Mouse (Mus musculus): ENCODE measurements around the gene Tubgcp2. TPM values are rescaled to one million over a fixed set of nuclear protein-coding genes. Genes with fewer than 3 reads are reported as not detected.

Gene Tubgcp2
- total RNA-seq, 2 experiments from 2014 or later: 55.1 to 58.0 TPM

DNA sequence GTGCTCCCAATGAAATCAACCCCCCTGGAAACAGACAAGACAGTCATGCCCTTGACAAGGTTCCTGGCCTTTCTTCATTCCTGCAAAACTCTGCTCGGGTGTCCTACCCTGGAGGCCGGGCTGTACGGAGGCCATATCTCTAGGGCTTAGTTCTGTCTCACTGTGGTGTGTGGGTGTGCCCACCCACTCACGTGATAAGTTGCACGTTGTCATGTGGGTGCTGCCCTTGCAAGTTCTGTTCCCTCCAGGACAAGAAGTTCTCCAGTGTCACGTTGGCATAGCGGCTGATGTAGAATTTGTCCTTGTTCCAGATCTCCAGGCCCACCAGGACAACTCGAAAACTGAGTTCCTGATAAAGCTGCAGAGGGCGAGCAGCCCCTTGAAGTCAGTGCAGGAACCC is 48.2 kb downstream of the Tubgcp2 start:
- no peak for DNase-seq
- intact Hi-C loops (cut with DNase I): no loop called here

DNA sequence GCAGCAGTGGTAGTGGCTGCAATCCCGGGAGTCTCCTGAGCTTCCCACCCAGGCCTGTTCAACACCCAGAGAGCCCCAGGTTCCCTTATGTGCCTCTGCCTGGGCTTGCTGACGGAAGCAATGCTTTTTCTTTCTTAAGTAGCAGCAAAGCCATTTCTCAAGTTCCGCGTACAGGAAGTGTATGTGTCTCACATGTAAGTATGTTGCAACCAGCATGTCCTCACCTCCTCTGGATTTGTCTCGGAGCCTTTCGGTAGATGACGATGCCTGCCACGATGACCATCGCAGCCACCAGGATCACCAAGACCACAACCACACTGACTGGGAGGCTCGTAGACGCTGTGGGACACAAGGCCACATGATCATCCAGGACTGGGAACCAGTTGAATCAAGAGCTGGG is 52.0 kb downstream of the Tubgcp2 start:
- DNase-seq: no peak

DNA sequence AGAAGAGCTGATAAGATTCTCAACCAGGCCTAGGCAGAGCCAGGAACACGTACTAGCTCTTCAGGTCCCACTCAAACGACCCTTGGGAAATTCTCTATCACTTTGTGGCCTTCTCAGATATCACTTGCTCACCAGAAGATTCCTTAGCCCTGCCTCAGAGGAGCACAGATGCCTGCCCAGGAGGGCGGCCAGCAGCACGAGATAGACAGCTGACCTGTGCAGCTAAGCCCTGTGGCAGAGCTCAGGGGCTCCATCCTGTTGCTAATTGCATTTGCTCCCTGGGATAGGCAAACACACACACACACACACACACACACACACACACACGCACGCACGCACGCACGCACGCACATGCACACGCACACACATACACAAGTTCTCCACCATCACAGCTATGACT is 54.4 kb downstream of the Tubgcp2 start:
- intact Hi-C loops (cut with DNase I): no loop called here
- DNase-seq: no peak

More for the DNA sequence above, 52.0 kb downstream of the Tubgcp2 start:
- intact Hi-C loops (cut with DNase I): no loop called here

DNA sequence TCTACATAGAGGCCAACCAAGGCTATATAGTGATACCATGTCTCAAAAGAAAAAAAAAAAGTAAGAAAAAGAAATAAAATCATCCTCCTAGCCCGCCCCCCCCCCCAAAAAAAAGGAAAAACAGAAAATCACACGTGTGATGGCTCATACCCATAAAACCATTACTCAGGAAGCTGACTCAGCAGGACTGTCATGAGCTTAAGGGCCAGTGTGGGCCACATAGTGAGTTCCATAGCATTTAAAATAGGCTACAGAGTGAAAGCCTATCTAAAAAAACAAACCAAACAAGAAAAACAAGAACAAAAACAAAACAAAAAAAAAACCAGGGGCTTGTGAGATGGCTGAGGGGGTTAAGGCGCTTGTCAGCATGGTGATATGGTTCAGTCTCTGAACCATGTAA is 55.7 kb downstream of the Tubgcp2 start:
- intact Hi-C loops (cut with DNase I): no loop called here
- no peak for DNase-seq

DNA sequence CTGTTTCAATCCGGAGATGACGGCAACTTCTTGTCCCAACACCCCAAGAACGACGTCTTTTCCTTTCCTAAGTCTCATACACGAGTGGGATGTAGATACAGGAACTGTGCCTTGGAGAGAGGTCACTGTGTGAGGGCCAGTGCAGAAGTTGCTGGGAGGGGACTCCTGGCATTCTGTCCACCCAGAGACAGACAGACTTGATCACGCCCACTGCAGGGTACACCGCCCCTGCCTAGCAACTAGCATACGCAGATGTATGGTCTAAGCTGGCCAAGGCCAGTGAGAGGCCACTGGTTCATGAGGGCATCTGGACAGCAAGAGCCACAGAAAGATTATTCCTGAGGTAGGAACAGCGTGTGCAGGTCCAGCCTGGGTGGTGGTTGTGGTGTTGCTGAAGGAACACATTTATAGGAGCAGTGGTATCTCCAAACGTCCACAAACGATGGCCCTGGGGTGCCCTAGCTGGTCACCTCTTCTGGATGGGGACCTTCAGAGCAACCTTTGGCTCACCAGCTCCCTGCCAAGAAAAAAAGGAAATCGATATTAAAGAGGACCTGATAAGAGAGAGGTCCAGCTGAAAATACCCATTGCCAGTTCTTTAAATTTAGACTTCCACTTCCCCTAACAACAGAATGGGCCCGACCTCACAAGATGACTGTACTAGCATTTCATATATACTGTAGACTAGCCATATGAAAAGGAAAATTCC is 57.3 kb downstream of the Tubgcp2 start:
- intact Hi-C loops (cut with DNase I): no loop called here
- no peak for DNase-seq

DNA sequence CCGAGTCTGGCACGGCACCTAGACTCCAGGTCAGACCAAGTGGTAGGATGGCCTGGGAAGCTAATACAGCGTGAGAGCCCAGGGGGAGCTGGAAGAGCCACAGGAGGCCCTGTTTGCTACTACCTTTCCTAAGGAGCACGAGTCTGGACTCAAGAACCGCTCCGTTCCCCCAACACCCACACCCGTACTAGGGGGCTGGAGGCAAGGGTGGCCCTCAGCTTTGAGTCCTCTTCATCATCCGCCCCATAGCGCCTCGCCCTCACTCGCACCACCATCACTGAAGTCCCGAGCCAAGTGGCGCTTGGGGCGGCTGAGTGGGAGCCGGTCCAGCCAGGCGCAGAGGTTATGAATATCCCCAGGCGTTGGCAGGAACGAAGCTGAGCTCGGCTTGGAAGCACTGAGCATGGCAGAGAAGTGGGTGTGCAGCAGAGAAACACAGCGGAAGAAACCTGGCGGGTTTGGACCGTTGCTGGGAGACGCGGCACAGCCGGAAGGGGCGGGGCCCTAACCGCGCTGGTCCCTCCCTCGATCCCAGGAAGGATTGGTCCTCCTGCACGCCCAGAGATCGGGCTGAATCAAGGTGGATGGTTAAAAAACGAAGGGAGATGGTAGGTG is 58.1 kb downstream of the Tubgcp2 start, which contains the start of gene 6430531B16Rik:
Gene 6430531B16Rik, minus strand, starts transcription at position 478 of the 615 bp plus-strand sequence.
- DNase-seq: peak; percentile 86
- intact Hi-C loops (cut with DNase I): no loop called here

DNA sequence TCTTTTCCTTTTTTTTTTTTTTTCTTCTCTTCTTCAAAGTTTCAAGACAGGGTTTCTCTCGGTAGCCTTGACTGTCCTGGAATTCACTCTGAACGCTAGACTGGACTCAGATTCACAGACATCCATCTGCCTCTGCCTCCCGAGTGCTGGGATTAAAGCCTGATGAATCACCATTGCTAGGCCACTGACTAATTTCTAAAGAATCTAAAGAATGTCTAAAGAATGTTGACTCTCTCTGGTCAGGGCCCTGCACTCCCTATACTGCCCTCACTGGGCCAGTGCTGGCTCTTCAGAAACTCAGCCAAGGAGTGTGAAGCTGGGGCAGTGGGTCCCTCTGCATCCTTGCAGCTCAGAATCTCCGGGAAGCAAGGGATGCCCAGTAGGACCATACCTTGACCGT is 61.0 kb downstream of the Tubgcp2 start:
- intact Hi-C loops (cut with DNase I): no loop called here
- DNase-seq: no peak

DNA sequence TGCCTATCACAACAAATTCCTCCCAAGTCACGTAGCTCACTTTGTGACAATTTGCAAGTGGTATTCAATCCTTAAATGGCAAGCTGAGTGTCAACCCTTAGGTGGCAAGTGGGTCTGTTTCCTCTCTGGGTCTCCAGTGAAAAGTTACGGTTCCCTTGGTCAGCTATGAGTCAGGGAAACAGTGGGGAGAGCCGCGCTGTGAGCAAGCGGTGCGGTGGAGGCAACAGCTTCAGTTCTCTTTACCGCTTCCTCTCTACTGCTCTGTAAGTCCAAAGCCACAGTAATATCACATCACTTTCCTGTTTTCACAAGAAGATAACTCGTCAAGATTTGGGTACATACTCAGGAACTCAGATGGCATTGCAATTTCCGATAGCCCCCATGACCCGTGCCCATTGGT is 62.2 kb downstream of the Tubgcp2 start:
- intact Hi-C loops (cut with DNase I): no loop called here
- DNase-seq: no peak

DNA sequence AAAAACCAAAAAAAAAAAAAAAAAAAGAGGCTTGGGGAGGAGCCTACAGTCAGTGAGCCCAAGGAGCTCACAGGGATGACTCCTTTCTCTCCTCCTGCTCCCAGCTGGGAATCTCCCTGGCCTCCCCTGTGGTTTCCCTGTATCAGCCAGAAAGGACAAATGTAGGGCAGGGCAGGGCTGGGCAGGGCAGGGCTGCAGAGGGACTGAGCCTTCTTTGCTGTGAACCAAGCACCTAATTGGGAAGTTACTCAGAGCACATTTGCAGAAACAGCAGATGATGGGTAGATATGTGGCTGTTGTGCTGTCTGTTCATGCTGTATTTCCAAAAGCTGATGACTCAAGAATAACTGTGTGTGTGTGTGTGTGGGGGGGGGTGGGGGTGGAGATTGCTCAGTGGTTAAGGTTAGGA is 63.5 kb downstream of the Tubgcp2 start:
- no peak for DNase-seq
- intact Hi-C loops (cut with DNase I): no loop called here

DNA sequence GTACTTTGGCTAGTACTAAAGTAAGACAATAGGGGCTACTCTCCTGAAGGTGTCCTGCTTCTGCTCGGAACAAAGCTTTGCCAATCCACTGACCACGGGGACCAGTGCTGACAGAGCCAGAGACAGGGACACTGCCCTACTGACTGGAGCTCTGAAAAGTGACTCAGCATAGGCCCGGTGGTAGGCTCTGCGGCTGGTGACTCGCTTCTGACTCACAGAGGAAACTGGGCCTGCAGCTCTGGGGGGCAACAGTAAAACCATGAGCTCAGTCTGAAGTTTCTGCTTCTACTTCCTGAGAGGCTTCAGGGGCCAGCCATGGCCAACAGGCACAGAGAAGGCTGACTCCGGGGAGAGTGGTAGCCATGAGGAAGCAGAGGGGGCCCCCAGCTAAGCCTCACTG is 65.0 kb downstream of the Tubgcp2 start:
- intact Hi-C loops (cut with DNase I): no loop called here
- no peak for DNase-seq

DNA sequence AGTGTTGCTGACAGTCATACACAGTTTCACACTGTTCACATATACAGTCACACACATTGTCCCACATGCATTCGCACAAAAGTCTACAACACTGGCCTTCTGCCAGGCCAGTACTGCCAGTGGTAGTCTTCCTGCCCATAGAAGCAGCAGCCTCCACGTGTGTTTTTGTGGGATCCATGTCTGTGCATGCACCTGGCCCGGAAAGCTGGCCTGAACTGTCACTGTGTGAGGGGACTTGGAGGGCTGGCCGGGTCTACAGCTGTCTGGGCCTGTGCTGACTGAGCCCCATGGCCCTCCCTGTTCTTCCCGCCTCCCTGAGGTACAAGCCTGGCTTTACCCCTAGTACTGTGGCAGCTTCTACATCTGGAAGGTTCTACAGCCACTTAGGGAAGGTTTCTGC is 65.5 kb downstream of the Tubgcp2 start:
- DNase-seq: no peak
- intact Hi-C loops (cut with DNase I): no loop called here

DNA sequence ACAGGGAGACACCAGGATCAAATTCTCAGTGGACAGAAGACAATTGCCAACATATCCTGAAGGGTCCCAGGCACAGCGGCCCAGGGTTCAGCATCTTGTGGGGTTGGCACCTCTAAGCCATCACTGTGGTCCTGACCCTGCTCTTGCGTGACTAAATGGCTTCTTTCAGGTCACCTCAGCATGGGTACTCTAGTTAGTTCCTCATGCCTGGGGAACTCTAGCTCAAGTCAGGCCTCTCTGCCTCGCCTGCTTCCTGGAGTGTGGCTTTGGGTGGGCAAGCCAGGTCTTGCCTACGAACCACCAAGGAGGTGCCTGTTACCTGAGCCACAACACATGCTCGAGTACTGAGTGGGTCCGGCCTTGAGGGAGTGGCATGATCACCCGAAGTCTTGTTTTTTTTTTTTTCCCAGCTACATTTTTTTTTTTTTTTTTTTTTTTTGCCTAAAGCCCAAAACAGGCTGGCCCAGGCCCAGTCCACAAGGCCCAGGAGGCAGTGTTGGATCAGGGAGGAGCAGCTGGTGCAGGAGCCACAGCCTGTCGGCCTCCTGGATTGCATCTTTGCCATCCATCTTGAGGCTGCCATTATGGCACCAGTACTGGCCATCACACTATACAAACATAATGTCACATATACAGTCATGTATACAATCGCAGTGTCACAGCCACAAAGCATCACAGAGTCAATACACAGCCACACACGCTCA is 66.1 kb downstream of the Tubgcp2 start:
- intact Hi-C loops (cut with DNase I): no loop called here

DNA sequence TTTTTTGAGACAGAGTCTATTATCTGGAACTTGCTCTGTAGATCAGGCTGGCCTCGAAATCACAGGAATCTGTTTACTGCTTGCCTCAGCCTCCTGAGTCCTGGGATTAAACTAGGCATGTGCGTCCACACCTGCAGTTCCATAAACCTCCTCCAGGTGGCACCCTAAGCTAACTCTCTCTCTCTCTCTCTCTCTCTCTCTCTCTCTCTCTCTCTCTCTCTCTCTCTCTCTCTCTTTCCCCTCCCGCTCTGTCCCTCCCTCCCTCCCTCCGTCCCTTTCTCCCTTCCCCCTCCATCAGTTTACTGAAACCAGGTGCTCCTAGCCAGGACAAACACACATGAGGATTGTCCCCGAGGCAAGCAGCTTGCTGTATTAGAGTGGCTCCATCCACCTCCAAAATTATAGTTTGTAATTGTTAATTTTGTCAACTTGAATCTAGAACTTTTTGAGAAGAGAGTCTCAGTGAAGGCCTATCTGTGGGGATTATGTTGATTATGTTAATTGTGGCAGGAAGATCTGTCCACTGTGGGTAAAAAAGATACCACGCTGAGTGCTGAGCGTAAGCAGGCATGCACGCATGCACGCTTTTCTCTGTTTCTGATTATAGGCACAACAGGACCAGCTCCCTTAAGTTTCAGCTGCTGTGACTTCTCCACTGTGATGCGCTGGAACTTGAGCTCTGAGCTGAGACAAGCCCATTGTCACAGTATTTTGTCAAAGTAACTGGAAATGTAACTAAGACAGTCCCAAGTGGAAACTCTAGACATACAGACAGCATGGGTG is 66.9 kb downstream of the Tubgcp2 start:
- peak; percentile 89 for DNase-seq
- intact Hi-C loops (cut with DNase I): no loop called here

More for the DNA sequence above, 66.1 kb downstream of the Tubgcp2 start:
- no peak for DNase-seq

DNA sequence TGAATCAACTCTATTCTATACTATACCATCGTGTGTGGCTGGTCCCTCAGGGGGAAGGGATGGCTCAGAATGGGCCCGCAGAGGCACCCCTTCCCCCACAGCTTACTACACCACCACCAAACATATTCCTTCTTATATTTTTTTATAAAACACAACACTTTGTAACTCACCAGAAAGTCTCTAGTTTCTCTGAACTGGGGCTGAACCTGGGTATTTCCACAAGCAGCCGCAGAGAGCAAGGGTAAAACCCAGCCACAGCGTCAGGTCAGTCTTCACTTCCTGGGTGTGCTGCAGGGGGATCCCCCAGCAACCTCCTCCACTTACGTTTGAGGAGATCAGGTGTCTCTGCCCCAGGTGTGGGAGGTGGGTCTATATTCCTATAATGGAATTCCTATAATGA is 68.0 kb downstream of the Tubgcp2 start:
- intact Hi-C loops (cut with DNase I): no loop called here
- DNase-seq: no peak

DNA sequence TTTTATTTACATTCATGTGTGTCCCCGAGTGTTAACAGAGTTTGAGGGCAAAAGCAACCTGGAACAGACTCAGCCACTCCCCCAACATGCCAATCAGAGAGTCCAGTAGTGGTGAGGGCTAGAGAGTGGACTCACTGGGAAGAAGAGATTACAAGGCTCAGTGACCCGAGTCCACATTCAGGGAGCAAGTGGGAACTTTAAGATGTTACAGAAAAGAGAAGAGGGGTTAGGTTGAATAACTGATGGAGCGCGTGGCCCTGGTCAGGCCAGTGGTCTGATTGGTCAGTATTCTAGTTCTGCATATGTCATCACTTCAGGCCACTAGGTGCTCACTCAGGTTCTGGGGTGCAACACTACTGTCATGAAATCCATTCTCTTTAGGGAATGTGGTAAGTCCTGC is 69.3 kb downstream of the Tubgcp2 start:
- no peak for DNase-seq
- intact Hi-C loops (cut with DNase I): no loop called here

DNA sequence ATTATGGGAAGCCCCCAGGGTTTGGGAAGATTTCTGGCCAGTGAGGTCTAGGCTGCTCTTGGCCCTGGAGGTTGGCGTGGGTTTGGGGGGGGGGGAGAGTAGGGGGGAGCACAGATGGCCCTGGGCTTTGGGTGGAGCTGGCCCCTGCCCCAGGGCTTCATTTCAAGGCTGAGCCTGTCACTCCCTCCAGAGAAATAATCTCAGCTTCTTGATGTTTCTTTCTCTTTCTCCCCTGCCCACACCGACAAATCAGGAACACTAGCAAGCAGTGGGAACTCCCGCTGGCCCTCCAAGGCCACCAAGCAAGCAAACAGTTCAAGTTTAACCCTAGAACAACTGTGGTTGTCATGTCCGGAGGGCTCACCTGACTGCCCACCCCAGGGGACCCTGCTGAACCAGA is 72.7 kb downstream of the Tubgcp2 start:
- intact Hi-C loops (cut with DNase I): no loop called here
- no peak for DNase-seq

DNA sequence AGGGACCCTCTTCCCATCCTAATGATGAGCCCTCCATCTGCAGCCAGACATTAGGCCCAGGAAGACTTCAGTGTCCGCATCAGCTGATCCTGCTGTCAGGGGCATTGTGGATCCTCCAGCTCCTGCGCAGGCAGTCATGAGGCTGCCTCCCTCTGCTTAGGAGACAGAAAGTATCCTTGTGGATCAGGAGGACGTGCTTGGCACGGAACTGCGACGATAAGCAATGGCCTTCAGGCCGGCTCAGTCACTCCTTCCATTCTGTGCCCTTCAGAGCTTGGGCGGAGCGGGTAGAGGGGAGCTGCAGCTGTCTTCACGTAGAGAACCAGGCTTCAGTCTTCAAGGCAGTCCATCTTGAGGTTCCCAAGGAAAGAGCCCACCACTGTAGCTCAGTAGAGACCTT is 75.3 kb downstream of the Tubgcp2 start:
- intact Hi-C loops (cut with DNase I): no loop called here
- DNase-seq: no peak

DNA sequence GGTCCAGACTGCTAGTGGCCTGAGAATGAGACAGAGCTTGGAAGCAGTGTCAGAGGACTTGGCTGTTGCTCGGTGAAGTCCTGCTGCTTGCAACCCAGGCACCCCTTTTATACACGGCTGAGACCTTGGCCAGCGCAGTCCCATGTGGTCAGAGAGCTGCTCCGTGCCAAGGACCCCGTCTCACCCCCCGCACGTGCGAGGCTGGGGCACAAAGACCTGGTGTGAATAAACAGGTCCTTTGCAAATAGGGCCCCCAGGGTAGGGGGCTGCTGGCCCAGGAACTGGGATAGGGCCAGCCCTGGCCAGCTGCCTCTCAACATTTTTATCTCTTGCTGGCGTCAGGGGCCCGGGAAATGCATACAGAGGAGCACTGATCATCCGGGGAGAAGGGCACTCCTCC is 78.5 kb downstream of the Tubgcp2 start:
- intact Hi-C loops (cut with DNase I): no loop called here
- DNase-seq: peak; percentile 40

DNA sequence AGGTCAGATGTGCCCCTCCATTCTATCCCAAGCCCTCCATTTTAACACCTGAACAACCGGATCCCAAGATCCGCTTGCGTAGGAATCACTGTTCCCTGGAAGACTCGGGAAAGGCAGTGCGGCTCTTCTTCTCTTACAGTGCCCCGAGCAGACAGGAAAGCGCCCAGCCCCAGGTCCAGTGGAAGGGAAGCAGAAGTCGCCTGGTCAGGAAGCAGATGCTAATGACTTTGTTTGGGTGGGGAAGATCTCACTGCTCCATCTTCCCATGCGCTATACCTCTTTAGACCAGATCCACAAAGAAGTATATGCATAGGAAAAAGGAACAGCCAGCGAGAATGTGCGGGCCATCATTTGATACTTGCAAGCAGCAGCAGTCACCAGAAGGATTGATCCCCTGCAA is 79.0 kb downstream of the Tubgcp2 start:
- intact Hi-C loops (cut with DNase I): no loop called here
- no peak for DNase-seq

DNA sequence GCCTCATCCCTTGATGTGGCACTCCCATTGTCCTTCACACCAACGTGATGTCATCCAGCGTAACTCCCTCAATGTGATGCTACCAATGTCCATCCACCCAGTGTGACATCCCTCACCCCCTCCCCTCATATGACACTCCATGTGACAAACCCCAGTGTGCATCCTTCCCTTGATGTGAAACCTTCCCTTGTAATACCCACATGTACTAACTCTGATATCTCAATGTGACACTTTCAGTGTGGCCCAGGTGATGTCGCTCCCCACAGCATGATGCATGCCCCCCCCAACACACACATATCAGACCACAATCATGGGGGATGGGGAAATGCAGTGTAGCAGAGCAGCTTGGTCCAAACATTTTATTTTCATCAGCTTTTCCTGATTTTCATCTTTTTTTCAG is 79.8 kb downstream of the Tubgcp2 start:
- intact Hi-C loops (cut with DNase I): no loop called here
- DNase-seq: no peak

DNA sequence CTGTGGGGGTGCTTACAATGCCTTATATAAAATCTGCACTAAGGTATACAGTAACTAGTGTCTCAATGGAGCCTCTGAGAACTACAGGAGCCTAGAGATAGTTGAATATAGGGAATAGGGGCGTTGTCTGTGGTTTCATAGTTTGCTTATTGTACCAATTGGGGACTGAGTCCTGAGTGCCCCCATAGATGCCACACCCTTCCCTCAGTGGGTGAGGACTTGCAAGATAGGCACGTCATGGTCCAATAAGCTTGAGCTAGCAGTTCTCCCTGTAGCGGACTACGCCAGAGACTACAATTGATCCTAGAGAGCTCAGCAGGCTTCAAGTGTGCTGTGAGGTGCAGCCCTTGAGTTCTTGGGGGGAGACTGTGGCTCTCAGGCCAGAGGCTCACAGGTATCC is 81.0 kb downstream of the Tubgcp2 start:
- DNase-seq: no peak
- intact Hi-C loops (cut with DNase I): no loop called here
